Mouse (Mus musculus) neural tube, embryonic 15.5 days (tissue): Measurements from ENCODE around the gene Entpd5. TPM values are rescaled to one million over a fixed set of nuclear protein-coding genes. Genes with fewer than 3 reads are reported as not detected.

Source experiments
- ATAC-seq: fragments of 200-750 bp; cut with Nextera tagmentation; 2 replicates; pipeline ENCODE4 v1.8.0; 2017; ENCODE audit warnings: mild to moderate bottlenecking, moderate TSS enrichment, moderate library complexity; ENCODE audit not compliant: low FRiP score
- H3K27ac ChIP-seq: fragments of 300-500 bp; sonication (generic); replicated peaks from 2 replicates; pipeline ENCODE4 v1.5.1; 2015; ENCODE audit warnings: mild to moderate bottlenecking, inconsistent platforms
- H3K27me3 ChIP-seq: fragments of 300-500 bp; sonication (generic); replicated peaks from 2 replicates; pipeline ENCODE4 v1.6.1; 2015; ENCODE audit warnings: inconsistent platforms
- H3K36me3 ChIP-seq: fragments of 300-500 bp; sonication (generic); 2 replicates; pipeline ENCODE4 v1.6.1; 2015; ENCODE audit warnings: inconsistent platforms
- H3K4me1 ChIP-seq: fragments of 300-500 bp; sonication (generic); 2 replicates; pipeline ENCODE4 v1.6.1; 2015; ENCODE audit warnings: inconsistent platforms
- H3K4me2 ChIP-seq: fragments of 300-500 bp; sonication (generic); 2 replicates; pipeline ENCODE4 v1.6.1; 2015; ENCODE audit warnings: inconsistent platforms, mild to moderate bottlenecking, moderate library complexity
- H3K4me3 ChIP-seq: fragments of 300-500 bp; sonication (generic); replicated peaks from 2 replicates; pipeline ENCODE4 v1.5.1; 2015; ENCODE audit warnings: mild to moderate bottlenecking, inconsistent platforms
- H3K9ac ChIP-seq: fragments of 300-500 bp; sonication (generic); replicated peaks from 2 replicates; pipeline ENCODE4 v1.6.1; 2015; ENCODE audit warnings: mild to moderate bottlenecking, inconsistent platforms
- H3K9me3 ChIP-seq: fragments of 300-500 bp; sonication (generic); replicated peaks from 2 replicates; pipeline ENCODE4 v1.6.1; 2016; ENCODE audit warnings: inconsistent platforms
- WGBS: fragments of 180-500 bp; shearing (Covaris S2); methylation state at CpG from one replicate; pipeline ENCODE4 v1.1.7; 2015; ENCODE audit warnings: mixed read lengths; 5-methylcytosine and 5-hydroxymethylcytosine counted together
- polyA plus RNA-seq: library from polyadenylated mRNA; unstranded; fragments of >200 nt; fragmentation: Nextera tagmentation; extraction: Ambion mirVana; gene quantifications from 2 replicates; pipeline ENCODE4 v1.2.1, GENCODE M21; 2015

Gene Entpd5
- polyA plus RNA-seq, 1 experiment from 2014 or later = 11.6 TPM

DNA sequence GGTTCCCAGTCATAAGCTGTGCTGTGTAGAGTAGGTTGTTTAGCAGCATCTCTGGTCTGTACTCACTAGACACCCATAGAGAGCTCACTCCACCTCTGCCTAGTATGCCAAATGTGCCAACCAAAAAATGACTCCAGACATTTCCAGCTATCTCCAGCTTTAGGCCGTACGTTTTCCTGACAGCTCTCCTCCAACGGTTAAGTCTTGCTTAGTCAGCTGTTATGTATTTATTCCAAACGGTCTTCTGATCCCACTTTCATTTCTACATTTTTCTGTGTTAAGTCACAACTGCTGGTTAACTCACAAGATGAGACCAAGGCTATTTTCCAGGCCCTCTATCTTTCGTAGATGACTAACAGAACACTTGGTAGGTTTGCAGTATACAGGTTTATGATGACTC, 10.2 kb downstream of the Entpd5 start:
- WGBS = 80% methylated on average over 5 of the region's 5 CpGs
- no peak for ATAC-seq
- no peak overlapping the region for H3K4me2 ChIP-seq
- H3K4me1 ChIP-seq = no peaks in the 10 kb centered on the region
- H3K27me3 ChIP-seq = no peaks in the 10 kb centered on the region
- no peaks in the 10 kb centered on the region for H3K9me3 ChIP-seq
- no peak overlapping the region for H3K9ac ChIP-seq
- H3K27ac ChIP-seq = no peak overlapping the region
- no peaks in the 10 kb centered on the region; the same call in 1 of the 2 replicates for H3K36me3 ChIP-seq
- H3K4me3 ChIP-seq = no peak overlapping the region

DNA sequence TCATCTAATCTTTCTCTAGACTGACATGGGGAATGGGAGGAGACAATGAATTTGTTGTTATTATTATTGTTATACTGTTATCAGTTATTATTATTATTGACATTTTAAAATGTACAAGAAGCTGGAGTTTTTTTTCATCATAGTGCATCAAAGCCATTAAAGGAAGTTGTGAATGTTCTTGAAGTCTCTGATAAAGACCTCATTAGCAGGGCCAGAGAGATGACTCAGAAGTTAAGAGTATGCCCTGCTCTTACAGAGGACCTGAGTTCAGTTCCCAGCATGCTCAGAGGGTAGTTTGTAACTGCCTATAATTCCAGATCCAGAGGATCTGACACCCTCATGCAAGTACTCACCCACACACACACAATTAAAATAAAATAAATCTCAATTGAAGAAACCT, 11.1 kb downstream of the Entpd5 start:
- Histone ChIP-seq H3K4me1 (no peaks in the 10 kb centered on the region), H3K27ac (no peak overlapping the region), H3K4me3 (no peak overlapping the region), H3K9ac (no peak overlapping the region), H3K27me3 (no peaks in the 10 kb centered on the region), H3K9me3 (no peaks in the 10 kb centered on the region), H3K4me2 (no peak overlapping the region), H3K36me3 (no peaks in the 10 kb centered on the region; the same call in 1 of the 2 replicates)
- ATAC-seq = no peak

DNA sequence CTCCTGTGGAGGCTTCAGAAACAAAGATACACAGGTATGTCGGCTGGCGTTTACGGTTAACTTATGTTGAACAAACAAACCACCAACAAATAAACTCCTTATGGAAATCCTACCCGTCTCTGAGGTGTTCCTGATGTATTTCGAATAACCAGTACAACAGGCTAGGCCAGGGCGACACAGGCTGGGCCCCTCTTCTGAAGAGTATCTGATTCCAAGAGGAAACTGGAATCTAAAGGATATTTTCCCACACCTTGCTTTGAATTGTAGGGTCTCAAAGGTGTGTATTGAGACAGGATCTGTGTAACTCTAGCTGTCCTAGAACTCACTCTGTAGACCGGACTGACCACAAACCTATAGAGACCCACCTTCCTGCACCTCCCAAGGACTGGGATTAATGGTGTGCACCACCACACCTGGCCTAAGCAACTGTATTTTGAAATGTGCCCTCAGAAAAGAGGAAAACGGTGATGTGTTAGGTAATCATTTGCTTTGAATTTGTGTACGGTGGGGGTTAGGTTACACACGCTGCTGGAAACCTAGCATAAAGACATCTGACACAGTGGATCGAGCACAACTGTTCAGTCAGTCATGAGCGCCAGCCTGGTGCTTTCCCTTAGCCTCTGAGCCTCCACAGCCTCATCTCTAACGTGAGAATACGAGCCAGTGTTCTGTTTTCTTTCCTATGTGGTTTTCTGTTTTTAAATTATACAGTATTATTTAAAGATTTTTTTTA, 11.7 kb downstream of the Entpd5 start:
- WGBS = 91% methylated on average over 14 of the region's 14 CpGs

GRCm38 (mm10) chr12:84393847-84394246, 15.0 kb downstream of the Entpd5 start:
- Histone ChIP-seq H3K9ac (no peak overlapping the region), H3K27ac (no peak overlapping the region), H3K27me3 (no peaks in the 10 kb centered on the region), H3K9me3 (no peaks in the 10 kb centered on the region), H3K4me3 (no peak overlapping the region), H3K36me3 (no peaks in the 10 kb centered on the region; the same call in 1 of the 2 replicates), H3K4me1 (no peaks in the 10 kb centered on the region), H3K4me2 (no peak overlapping the region)
- WGBS = 92% methylated on average over 5 of the region's 5 CpGs
- no peak for ATAC-seq

More for the DNA sequence above, 11.7 kb downstream of the Entpd5 start:
- Histone ChIP-seq H3K4me1 (no peaks in the 10 kb centered on the region), H3K27ac (no peak overlapping the region), H3K9ac (no peak overlapping the region), H3K36me3 (no peaks in the 10 kb centered on the region; the same call in 1 of the 2 replicates), H3K9me3 (no peaks in the 10 kb centered on the region), H3K4me2 (no peak overlapping the region), H3K4me3 (no peak overlapping the region), H3K27me3 (no peaks in the 10 kb centered on the region)
- ATAC-seq = no peak

GRCm38 (mm10) chr12:84392681-84393080, 16.1 kb downstream of the Entpd5 start:
- no peak for ATAC-seq
- H3K27ac ChIP-seq = no peak overlapping the region
- 96% methylated on average over 4 of the region's 4 CpGs for WGBS

DNA sequence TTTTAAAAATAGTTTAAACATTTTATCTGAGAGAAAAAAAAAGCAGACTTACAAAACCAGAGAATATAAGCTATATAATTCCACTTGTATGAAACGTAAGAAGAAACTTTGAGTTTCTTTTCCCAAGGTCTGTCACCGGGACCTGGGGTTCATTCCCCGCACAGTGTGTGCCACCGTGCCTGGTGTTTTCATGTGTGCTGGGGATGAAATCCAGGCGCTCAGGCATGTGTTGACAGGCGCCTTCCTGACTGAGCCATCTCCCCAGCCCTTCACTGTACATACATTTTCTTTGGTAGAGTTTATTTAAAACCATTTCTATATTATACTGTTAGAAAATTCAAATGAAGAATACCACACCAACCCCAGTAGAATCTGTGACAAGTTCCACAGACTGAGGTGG, 18.5 kb downstream of the Entpd5 start:
- Histone ChIP-seq H3K4me3 (no peak overlapping the region), H3K4me1 (no peaks in the 10 kb centered on the region), H3K9me3 (no peaks in the 10 kb centered on the region), H3K27me3 (no peaks in the 10 kb centered on the region), H3K27ac (no peak overlapping the region), H3K36me3 (no peaks in the 10 kb centered on the region; the same call in 1 of the 2 replicates), H3K4me2 (no peak overlapping the region), H3K9ac (no peak overlapping the region)
- ATAC-seq = no peak
- WGBS = 94% methylated on average over 6 of the region's 6 CpGs

More at GRCm38 (mm10) chr12:84392681-84393080, 16.1 kb downstream of the Entpd5 start:
- Histone ChIP-seq H3K9ac (no peak overlapping the region), H3K4me2 (no peak overlapping the region), H3K4me3 (no peak overlapping the region), H3K4me1 (no peaks in the 10 kb centered on the region), H3K9me3 (no peaks in the 10 kb centered on the region), H3K36me3 (no peaks in the 10 kb centered on the region; the same call in 1 of the 2 replicates), H3K27me3 (no peaks in the 10 kb centered on the region)

GRCm38 (mm10) chr12:84388774-84389400, 19.9 kb downstream of the Entpd5 start:
- Histone ChIP-seq H3K4me1 (no peaks in the 10 kb centered on the region), H3K27ac (no peak overlapping the region), H3K9me3 (no peaks in the 10 kb centered on the region), H3K9ac (no peak overlapping the region), H3K4me2 (no peak overlapping the region), H3K27me3 (no peaks in the 10 kb centered on the region), H3K36me3 (peaks cover 6% of the 10 kb centered on the region), H3K4me3 (no peak overlapping the region)
- ATAC-seq = no peak
- 78% methylated on average over 14 of the region's 14 CpGs for WGBS

- Histone ChIP-seq H3K9me3 (no peaks in the 10 kb centered on the region), H3K4me2 (no peak overlapping the region), H3K4me1 (no peaks in the 10 kb centered on the region), H3K27ac (no peak overlapping the region), H3K27me3 (no peaks in the 10 kb centered on the region), H3K4me3 (no peak overlapping the region), H3K9ac (no peak overlapping the region), H3K36me3 (peaks cover 6% of the 10 kb centered on the region)
- WGBS = 85% methylated on average over 8 of the region's 8 CpGs
- no peak for ATAC-seq
These were observed 20.7 kb downstream of the Entpd5 start for GRCm38 (mm10) chr12:84388097-84388496.

DNA sequence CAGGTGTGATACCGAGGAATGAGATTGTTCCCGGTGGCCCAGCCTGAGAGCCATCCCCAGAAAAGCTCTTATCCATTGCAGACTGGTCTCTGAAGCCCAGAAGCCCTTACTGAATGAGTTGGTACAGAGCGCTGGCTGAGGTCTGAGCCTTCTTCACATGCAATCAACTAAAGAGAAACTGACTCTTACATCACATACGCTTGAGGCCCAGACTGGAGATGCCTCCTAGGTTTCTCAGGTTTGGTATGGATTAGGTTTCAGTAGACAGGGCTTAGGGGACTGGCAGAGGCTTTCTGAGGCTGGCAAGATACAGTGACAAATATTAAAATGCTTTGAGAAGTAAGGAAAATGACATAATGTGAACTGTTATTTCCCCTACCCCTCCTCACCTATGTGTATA, 23.4 kb downstream of the Entpd5 start:
- Histone ChIP-seq H3K27me3 (no peaks in the 10 kb centered on the region), H3K9me3 (no peaks in the 10 kb centered on the region), H3K4me1 (no peaks in the 10 kb centered on the region), H3K4me2 (no peak overlapping the region), H3K36me3 (peaks cover 11% of the 10 kb centered on the region), H3K9ac (no peak overlapping the region), H3K4me3 (no peak overlapping the region), H3K27ac (no peak overlapping the region)
- WGBS = 92% methylated on average over 4 of the region's 4 CpGs
- no peak for ATAC-seq

GRCm38 (mm10) chr12:84384644-84385081, 24.2 kb downstream of the Entpd5 start:
- H3K9me3 ChIP-seq = no peaks in the 10 kb centered on the region
- no peak for ATAC-seq
- 66% methylated on average over 5 of the region's 5 CpGs for WGBS

GRCm38 (mm10) chr12:84382369-84382768, 26.5 kb downstream of the Entpd5 start:
- no peak overlapping the region for H3K4me2 ChIP-seq
- ATAC-seq = no peak
- H3K36me3 ChIP-seq = peaks cover 13% of the 10 kb centered on the region
- no peak overlapping the region for H3K4me3 ChIP-seq
- no peak overlapping the region for H3K9ac ChIP-seq
- H3K9me3 ChIP-seq = no peaks in the 10 kb centered on the region
- WGBS = 84% methylated on average over 4 of the region's 4 CpGs
- no peak overlapping the region for H3K27ac ChIP-seq
- H3K4me1 ChIP-seq = no peaks in the 10 kb centered on the region
- no peaks in the 10 kb centered on the region for H3K27me3 ChIP-seq

More at GRCm38 (mm10) chr12:84384644-84385081, 24.2 kb downstream of the Entpd5 start:
- H3K36me3 ChIP-seq = peaks cover 11% of the 10 kb centered on the region
- H3K27ac ChIP-seq = no peak overlapping the region; the same call in 1 of the 2 replicates
- no peak overlapping the region for H3K4me2 ChIP-seq
- no peaks in the 10 kb centered on the region for H3K27me3 ChIP-seq
- H3K4me1 ChIP-seq = no peaks in the 10 kb centered on the region
- no peak overlapping the region for H3K4me3 ChIP-seq
- no peak overlapping the region for H3K9ac ChIP-seq
